Mouse (Mus musculus): ENCODE measurements around the gene Rabl6. TPM values are rescaled to one million over a fixed set of nuclear protein-coding genes. Genes with fewer than 3 reads are reported as not detected.

Rabl6 gene
- polyA plus RNA-seq, 1 experiment from 2014 or later = 81.1 TPM

DNA sequence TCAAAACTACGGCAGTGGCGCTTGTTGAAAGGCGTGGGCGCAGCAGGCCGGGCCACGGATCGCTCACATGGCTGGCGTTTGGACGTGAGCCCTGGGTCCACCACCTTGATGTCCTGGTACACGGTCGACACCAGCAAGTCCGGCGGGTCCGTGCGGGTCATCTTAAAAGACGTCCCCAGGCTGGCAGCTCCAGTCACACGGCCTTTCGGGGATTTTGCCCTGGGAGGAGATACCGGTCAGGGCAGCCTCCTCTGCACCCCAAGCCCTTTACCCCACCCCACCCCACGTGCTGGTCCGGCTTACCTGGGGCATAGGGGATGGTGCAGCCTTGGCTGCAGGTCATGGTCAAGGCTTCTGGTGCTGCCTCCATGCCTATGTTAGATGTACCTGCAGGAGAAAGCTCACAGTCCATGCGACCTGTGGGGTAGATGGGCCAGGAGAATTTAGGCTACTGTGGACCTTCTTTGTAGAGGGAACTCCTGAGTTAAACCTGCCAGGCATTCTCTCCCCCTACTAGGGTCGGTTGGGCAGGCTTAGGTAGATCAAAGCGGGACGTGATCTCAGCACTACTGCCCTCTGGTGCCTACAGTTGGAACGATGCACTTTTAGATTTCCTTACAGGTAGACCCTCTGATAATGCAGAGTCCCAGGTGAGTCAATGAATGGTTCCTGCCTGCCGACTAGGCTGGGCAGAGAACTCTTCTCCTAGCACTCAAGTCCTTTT, 28.4 kb downstream of the Rabl6 start:
- ATAC-seq (replicated peaks) = no peak
- peaks cover 57% of the 10 kb centered on the region for H3K27me3 ChIP-seq
- H3K36me3 ChIP-seq = peaks cover 13% of the 10 kb centered on the region
- H3K4me3 ChIP-seq = peak overlapping the region; percentile 22
- 8% methylated on average over 27 of the region's 27 CpGs for WGBS
- H3K9ac ChIP-seq (replicated peaks) = no peak overlapping the region
- H3K9me3 ChIP-seq = no peaks in the 10 kb centered on the region
- peaks cover 65% of the 10 kb centered on the region for H3K4me1 ChIP-seq
- peak overlapping the region; percentile 8; the same call in 1 of the 2 replicates for H3K4me2 ChIP-seq (replicated peaks)
- no peak overlapping the region for H3K27ac ChIP-seq (replicated peaks)

DNA sequence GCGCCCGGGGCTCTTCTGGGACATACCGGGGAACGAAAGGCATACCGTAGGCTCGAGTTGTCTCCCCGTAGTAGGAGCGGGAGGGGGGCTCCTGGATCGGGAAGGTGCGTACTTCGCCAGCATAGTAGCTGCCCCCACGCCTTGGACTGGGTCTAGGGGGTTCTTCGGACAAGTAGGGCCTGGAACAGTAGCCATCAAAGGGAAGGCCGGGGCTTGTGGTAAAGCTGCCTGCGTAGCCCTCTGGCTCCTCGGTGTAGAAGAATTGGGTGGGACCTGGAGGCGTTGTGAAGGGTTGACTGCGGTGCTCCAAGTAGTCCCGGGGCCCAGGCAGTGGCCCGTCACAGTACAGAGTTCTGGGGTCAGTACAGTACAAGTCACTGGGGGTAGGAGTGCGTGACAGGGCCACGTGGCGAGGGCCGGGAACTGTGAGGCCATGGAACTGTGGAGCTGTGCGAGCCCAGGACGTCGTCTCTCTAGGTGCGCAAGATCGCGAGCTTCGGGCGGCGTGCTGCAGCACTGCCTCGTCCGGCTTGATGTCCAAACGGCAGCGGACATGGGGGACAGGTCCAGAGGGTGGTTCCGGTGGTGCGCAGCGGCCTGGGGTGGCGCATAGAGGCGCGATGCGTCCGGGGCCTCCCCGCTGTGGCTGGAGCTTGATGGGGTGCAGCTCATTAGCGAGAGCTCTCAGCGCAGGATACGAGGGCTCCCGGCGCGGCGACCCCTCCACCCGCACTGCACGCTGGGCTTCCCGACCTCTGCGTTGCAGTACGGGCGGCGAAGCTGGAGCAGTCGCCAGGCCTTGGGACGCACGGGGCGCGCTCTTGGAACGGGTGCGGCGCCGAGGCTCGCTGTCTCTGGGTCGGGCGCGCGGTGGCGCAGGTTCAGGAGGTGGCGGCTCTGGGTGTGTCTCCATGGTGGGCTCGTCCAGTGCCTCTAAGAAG, 29.3 kb downstream of the Rabl6 start:
- ATAC-seq (replicated peaks) = no peak
- Histone ChIP-seq H3K27ac (replicated peaks) (no peak overlapping the region), H3K27me3 (peaks cover 57% of the 10 kb centered on the region), H3K9me3 (no peaks in the 10 kb centered on the region), H3K36me3 (peaks cover 6% of the 10 kb centered on the region), H3K4me1 (peaks cover 67% of the 10 kb centered on the region), H3K4me3 (peak overlapping the region; percentile 22), H3K4me2 (replicated peaks) (peak overlapping the region; percentile 8; the same call in 1 of the 2 replicates), H3K9ac (replicated peaks) (no peak overlapping the region)
- WGBS = 7% methylated on average over 77 of the region's 77 CpGs

DNA sequence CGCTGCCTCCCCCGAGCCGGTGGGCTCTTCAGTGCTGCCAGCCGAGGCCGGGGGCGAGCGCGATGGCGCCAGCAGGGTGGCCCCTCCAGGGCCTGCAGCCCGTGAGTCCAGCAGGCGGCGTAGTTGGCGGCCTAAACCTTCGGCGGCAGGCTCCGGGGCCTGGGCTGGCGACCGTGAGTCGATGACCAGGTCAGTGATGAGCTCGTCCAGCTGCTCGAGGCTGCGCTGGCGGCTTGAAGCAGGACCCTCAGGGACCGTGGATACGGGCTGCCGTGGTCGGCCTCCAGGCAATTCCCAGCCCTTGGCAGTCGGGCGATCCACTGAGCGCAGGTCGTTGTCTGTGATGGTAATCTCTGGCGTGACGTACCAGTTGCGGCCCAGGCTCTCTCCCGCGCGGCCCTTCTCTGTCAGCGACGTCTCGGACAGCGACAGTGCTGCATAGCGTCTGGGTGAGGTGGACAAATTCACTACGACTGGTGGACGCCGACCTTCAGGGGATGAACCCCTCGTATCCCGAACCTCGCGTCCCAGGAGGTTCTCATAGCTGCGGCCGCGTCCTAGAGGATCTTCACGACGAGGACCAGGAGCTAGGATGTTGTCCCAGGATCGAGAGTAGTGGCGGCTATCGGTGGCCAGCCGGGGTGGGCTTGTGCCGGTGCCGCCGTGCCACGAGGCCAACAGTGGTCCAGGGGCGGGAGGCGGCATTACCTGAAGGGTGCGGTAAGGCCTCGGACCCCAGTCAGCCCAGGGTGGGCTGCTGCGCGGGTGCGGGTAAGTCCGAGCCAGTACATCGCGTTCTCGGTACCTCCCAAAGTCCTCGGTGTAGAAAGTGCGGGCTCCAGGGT, 30.1 kb downstream of the Rabl6 start:
- peak overlapping the region; percentile 32 for H3K4me2 ChIP-seq (replicated peaks)
- no peaks in the 10 kb centered on the region for H3K36me3 ChIP-seq
- H3K27ac ChIP-seq (replicated peaks) = no peak overlapping the region
- no peak overlapping the region for H3K9ac ChIP-seq (replicated peaks)
- WGBS = 7% methylated on average over 75 of the region's 75 CpGs
- no peak for ATAC-seq (replicated peaks)
- H3K9me3 ChIP-seq = no peaks in the 10 kb centered on the region
- H3K27me3 ChIP-seq = peaks cover 57% of the 10 kb centered on the region
- peak overlapping the region; percentile 18 for H3K4me3 ChIP-seq
- peaks cover 76% of the 10 kb centered on the region for H3K4me1 ChIP-seq

DNA sequence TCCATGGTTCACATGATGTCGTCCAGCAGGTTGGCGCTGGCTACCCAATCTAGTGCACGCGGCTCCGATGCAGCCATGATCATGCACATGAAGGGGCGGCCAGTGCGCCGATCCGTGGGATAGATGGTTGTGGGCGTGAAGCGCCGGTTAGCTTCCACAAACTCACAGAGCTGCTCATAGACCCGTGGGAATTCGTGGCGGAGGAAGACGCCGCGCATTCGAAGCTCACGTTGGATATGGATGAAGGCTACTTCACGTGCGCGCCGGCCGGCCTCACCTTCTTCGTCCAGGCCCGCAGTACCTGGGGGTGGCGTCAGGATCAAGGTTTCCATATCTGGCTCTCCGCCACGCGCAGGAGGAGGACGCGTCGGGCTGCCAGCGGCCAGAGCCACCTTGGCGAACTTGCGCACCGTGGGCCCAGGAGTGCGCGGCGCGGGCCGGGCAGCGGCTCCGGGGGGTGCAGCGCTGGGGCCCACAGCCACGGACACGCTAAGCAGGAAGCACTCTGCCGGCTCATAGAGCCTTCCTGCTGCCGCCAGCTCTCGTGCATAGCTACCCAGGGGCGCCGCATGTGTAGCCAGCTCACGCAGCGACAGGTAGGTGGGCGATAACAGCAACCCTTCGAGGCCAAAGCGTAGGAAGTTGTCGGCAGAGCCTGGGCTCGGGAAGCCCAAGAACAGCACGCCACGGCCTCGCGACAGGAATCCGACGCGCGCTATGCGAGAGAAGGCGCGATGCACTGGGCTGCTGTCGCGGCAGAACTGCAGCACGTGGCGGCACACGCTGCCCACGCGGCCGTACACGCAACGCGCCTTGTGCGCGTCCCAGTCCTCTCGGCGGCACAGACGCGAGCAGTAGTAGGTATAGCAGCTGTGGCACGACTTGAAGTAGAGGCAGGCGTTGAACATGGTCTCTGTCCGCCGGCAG, 31.1 kb downstream of the Rabl6 start:
- Histone ChIP-seq H3K9ac (replicated peaks) (no peak overlapping the region), H3K36me3 (no peaks in the 10 kb centered on the region), H3K4me2 (replicated peaks) (peak overlapping the region; percentile 32), H3K4me3 (peak overlapping the region; percentile 18), H3K4me1 (peaks cover 75% of the 10 kb centered on the region), H3K9me3 (no peaks in the 10 kb centered on the region), H3K27ac (replicated peaks) (no peak overlapping the region), H3K27me3 (peaks cover 57% of the 10 kb centered on the region)
- no peak for ATAC-seq (replicated peaks)
- WGBS = 14% methylated on average over 92 of the region's 92 CpGs

DNA sequence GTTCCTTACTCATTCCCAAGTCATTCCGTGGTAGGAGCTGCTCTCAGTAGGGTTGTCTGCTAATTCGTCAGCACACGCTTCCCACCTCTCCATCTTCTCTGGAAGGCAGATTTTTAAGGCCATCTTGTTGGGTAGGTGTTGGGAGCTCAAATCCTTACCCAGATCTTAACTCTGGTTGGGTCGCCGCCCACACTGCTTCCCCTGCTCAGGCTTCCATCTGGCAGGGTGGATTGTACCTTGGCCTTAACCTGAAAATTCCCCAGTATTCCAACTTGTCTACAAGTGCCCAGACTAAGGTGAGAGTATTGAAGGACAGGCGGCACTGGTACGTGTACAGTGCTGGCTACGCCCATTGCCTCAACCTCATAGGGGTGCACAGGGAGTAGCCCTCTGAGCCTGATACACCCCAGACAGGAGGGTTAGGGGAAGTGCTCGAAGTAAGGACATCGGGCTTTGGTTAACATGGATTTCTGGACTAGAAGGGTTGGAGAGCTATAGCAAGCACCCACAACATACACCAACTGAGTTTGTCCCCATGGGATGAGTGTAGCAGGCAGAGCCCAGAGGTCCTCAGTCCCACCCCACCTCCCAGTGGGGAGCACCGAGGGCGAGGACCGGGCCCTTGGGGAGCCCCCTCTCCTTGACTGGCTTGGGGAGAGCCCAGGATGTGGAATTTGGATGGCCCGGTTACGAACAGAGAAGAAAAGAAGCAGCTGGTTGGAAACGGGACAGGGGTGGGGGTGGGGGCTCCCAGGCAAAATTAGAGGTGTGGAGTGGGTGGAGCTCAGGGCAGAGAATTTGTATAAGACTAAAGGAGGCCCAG, 32.1 kb downstream of the Rabl6 start:
- Histone ChIP-seq H3K9me3 (no peaks in the 10 kb centered on the region), H3K27ac (replicated peaks) (no peak overlapping the region), H3K4me1 (peaks cover 67% of the 10 kb centered on the region), H3K27me3 (peaks cover 57% of the 10 kb centered on the region), H3K36me3 (no peaks in the 10 kb centered on the region), H3K4me3 (0 out of 2 replicates have a peak overlapping the region, but pooled peaks have one; percentile 57), H3K4me2 (replicated peaks) (no peak overlapping the region), H3K9ac (replicated peaks) (peak overlapping the region; percentile 56; the same call in 1 of the 2 replicates)
- ATAC-seq (replicated peaks) = no peak
- WGBS = 71% methylated on average over 16 of the region's 16 CpGs

DNA sequence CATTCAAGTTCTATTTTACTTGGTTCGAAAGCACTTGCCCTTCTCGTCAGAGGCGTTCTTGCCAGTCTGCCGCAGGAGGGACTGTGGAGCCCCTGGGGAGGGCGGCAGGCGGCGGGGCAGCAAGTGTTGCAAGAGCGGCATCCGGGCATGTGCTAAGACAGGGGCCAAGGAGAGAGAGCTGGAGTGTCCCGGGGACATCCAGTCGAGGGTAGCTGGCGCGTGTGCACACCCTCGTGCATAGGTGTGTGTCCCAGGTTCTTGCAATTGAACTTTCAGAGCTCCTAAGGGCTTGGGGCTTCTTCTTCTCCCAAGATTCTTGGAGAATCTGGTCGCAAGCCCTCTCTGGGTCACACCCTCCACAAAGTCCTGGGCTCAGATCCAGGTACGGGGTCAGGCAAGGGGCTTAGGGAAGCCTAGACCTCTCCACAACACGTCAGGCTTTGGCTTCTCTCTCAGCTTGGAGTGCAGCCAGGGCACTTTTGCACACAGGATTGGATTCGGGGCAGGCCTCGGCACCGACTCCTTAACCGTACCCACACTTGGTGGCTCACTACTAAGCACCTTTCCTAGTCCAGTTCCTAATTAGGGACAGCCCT, 32.8 kb downstream of the Rabl6 start:
- ATAC-seq (replicated peaks) = no peak
- Histone ChIP-seq H3K4me1 (peaks cover 60% of the 10 kb centered on the region), H3K27ac (replicated peaks) (peak overlapping the region; percentile 95), H3K36me3 (no peaks in the 10 kb centered on the region), H3K4me3 (peak overlapping the region; percentile 57), H3K9ac (replicated peaks) (peak overlapping the region; percentile 56), H3K4me2 (replicated peaks) (peak overlapping the region; percentile 81), H3K27me3 (peaks cover 50% of the 10 kb centered on the region), H3K9me3 (no peaks in the 10 kb centered on the region)
- WGBS = 7% methylated on average over 21 of the region's 21 CpGs

DNA sequence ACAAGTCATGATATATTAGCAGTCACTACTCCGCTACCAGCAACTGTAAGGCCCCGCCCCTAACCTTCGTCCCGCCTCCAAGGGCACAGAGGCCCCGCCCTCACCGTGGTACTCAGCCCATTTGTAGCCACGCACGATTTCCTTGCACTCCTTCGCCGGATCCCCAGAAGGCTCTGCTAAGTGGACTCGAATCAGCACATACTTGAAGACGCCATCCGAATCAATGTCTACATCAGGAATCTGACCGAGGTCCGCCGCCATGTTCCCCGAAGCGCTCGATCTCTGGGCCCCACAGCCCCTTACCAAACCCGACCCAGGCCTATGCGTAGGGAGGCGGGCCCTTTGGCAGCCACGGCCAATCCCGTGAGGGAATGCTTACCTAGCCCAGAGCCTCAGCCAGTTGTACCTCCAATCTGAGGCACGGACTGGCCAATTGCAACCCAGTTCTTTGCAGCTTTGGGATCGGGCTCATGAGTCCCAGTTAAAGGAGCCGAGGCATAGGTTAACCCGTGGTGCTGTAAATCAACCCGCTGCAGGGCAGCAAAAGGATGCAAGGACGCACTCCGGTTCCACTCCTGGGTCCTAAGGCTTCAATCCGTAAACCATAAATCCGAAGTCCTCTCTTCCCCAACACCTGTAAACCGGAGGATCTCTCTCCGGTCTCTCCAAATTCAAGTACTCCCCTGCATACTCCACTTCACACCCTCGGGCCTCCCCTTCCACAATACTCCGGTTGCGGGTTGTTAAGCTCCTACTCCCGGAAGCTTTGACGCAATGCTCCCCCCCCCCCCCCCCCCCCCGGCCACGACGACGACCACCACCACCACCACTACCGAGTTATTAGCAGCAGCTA, 33.5 kb downstream of the Rabl6 start, which contains the start of the genes Mamdc4 and Phpt1:
Mamdc4 (minus strand) TSS at position 267 of the 853 bp plus-strand sequence.
Phpt1 (minus strand) TSS at position 646 of the 853 bp plus-strand sequence.
- WGBS = 0% methylated on average over 44 of the region's 45 CpGs
- ATAC-seq (replicated peaks) = peak; percentile 99

DNA sequence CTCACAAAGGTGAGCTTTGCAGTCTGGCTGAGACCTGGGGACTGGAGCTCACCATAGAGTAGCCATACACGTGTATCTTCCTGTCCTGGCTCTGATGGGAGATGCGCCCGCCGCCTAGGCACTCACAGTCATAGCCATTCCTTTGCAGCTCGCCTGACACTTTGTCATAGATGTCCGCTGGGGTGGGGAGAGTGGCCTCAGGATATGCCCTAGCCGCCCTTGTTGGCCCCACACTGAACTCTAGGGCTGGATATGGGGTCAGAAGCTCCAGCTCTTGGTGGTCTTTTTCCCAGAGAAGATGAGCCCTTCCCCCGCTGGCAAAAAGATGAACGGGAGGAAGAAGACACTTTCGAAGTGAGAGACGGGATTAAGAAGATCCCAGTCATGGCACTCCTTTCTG, 34.2 kb downstream of the Rabl6 start:
- Histone ChIP-seq H3K4me3 (peak overlapping the region; percentile 57), H3K27ac (replicated peaks) (peak overlapping the region; percentile 95), H3K27me3 (peaks cover 36% of the 10 kb centered on the region), H3K9ac (replicated peaks) (peak overlapping the region; percentile 55), H3K36me3 (peaks cover 7% of the 10 kb centered on the region; the same call in 1 of the 2 replicates), H3K4me1 (peaks cover 48% of the 10 kb centered on the region), H3K9me3 (no peaks in the 10 kb centered on the region), H3K4me2 (replicated peaks) (peak overlapping the region; percentile 81)
- peak; percentile 1; the same call in 1 of the 2 replicates for ATAC-seq (replicated peaks)
- WGBS = 18% methylated on average over 11 of the region's 11 CpGs

More for the DNA sequence above, 33.5 kb downstream of the Rabl6 start, which contains the start of the genes Mamdc4 and Phpt1:
- no peaks in the 10 kb centered on the region for H3K9me3 ChIP-seq
- H3K9ac ChIP-seq (replicated peaks) = peak within 1 kb of the TSS; percentile 56
- H3K27ac ChIP-seq (replicated peaks) = peak within 1 kb of the TSS; percentile 95
- H3K4me3 ChIP-seq = peak within 1 kb of the TSS; percentile 57
- H3K36me3 ChIP-seq = peaks cover under 1% of the 10 kb centered on the region; the same call in 1 of the 2 replicates
- peaks cover 43% of the 10 kb centered on the region for H3K27me3 ChIP-seq
- peaks cover 54% of the 10 kb centered on the region for H3K4me1 ChIP-seq
- peak within 1 kb of the TSS; percentile 81 for H3K4me2 ChIP-seq (replicated peaks)

DNA sequence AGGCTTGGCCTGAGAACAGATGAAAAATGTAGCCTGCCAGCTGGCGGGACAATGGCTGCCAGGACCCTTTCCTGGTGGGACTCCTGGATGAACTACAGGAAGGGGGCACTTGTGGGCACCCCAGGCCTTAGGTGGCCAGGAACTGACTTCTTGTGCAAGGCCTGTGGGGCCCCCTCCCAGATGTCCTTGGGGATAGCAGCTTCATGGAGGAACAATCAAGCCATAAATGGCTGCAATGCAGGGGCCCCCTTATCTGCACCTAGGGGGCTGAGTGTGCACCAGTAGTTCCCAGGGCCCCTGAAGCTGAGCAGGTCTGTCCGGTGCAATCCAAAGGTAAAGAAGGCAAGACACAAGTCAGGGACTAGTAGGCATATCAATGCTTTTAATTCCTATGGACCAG, 35.3 kb downstream of the Rabl6 start:
- H3K9me3 ChIP-seq = no peaks in the 10 kb centered on the region
- H3K36me3 ChIP-seq = peaks cover 7% of the 10 kb centered on the region; the same call in 1 of the 2 replicates
- ATAC-seq (replicated peaks) = no peak
- peaks cover 38% of the 10 kb centered on the region for H3K4me1 ChIP-seq
- no peak overlapping the region for H3K27ac ChIP-seq (replicated peaks)
- H3K4me3 ChIP-seq = no peak overlapping the region
- H3K9ac ChIP-seq (replicated peaks) = no peak overlapping the region
- H3K27me3 ChIP-seq = peaks cover 25% of the 10 kb centered on the region
- 93% methylated on average over 2 of the region's 2 CpGs for WGBS
- H3K4me2 ChIP-seq (replicated peaks) = no peak overlapping the region

Data from forebrain, embryonic 15.5 days (tissue).